Mouse (Mus musculus) liver, postnatal 0 days (tissue): ENCODE data around the gene Fam8a1.

Source experiments
- CTCF ChIP-seq: sonication (generic); IDR thresholded peaks from 2 replicates; pipeline ENCODE4 v1.5.1; 2016; ENCODE audit warnings: antibody characterized with exemption, low read depth
- EP300 ChIP-seq: IDR thresholded peaks from 2 replicates; pipeline ENCODE4 v1.6.1; 2016; ENCODE audit warnings: antibody characterized with exemption, low read depth, mild to moderate bottlenecking

DNA sequence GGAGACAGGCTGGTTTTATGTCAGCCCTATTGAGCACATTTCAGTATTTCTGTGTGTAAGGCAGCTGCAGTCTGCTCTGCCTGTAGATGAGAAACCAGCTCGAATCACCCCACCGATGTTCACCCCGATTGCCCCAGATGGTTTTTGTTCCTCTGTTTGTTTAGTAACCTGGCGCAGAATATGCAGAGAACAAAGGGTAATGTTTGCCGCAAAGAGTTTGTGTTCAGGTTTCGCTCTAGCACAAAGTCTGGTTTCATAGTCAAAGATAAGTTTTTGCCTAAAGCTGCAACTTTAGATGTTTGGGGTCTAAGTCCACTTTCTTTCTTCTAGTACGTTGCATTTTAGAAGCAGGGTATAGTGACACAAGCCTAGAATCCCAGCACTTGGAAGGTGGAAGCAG lies 16.7 kb upstream of the Fam8a1 start:
- TF ChIP-seq CTCF, result no peak
- no peak for TF ChIP-seq EP300
